Mouse (Mus musculus): ENCODE measurements around the gene Vezt. TPM values are rescaled to one million over a fixed set of nuclear protein-coding genes. Genes with fewer than 3 reads are reported as not detected.

The Vezt gene
- polyA plus RNA-seq, 1 experiment from 2014 or later = 70.2 TPM

GRCm38 (mm10) chr10:93916778-93917177 is 118.8 kb downstream of the Vezt start:
- ATAC-seq = no peak
- Histone ChIP-seq H3K27ac (ENCODE audit: low read depth, low read length) (no peak overlapping the region), H3K4me3 (ENCODE audit: low read depth, low read length) (no peak overlapping the region), H3K27me3 (replicated peaks; ENCODE audit: control insufficient read depth, insufficient read depth, low read length) (no peaks in the 10 kb centered on the region), H3K9me3 (replicated peaks; ENCODE audit: control insufficient read depth, low read length) (no peaks in the 10 kb centered on the region), H3K4me2 (ENCODE audit: low read length) (no peak overlapping the region), H3K9ac (ENCODE audit: low read length) (no peak overlapping the region), H3K4me1 (ENCODE audit: control insufficient read depth, insufficient read depth, low read length) (peaks cover 9% of the 10 kb centered on the region), H3K36me3 (ENCODE audit: control insufficient read depth, insufficient read depth, low read length) (no peaks in the 10 kb centered on the region)
- WGBS = 77% methylated on average over 2 of the region's 2 CpGs
- no peak for DNase-seq (ENCODE audit: low spot score)

GRCm38 (mm10) chr10:93915531-93916275 is 119.9 kb downstream of the Vezt start:
- Histone ChIP-seq H3K4me3 (ENCODE audit: low read depth, low read length) (no peak overlapping the region), H3K27me3 (replicated peaks; ENCODE audit: control insufficient read depth, insufficient read depth, low read length) (no peaks in the 10 kb centered on the region), H3K9ac (ENCODE audit: low read length) (no peak overlapping the region), H3K4me1 (ENCODE audit: control insufficient read depth, insufficient read depth, low read length) (peaks cover 9% of the 10 kb centered on the region), H3K9me3 (replicated peaks; ENCODE audit: control insufficient read depth, low read length) (no peaks in the 10 kb centered on the region), H3K4me2 (ENCODE audit: low read length) (peak overlapping the region; percentile 34), H3K27ac (ENCODE audit: low read depth, low read length) (no peak overlapping the region), H3K36me3 (ENCODE audit: control insufficient read depth, insufficient read depth, low read length) (no peaks in the 10 kb centered on the region)
- ATAC-seq (no peak), DNase-seq (ENCODE audit: low spot score) (peak; percentile 52)
- WGBS = 4% methylated on average over 11 of the region's 11 CpGs

- H3K27ac ChIP-seq (ENCODE audit: low read depth, low read length) = no peak overlapping the region
- no peak overlapping the region for H3K4me3 ChIP-seq (ENCODE audit: low read depth, low read length)
- H3K9me3 ChIP-seq (replicated peaks; ENCODE audit: control insufficient read depth, low read length) = no peaks in the 10 kb centered on the region
- DNase-seq (ENCODE audit: low spot score) (no peak), ATAC-seq (no peak)
- H3K4me1 ChIP-seq (ENCODE audit: control insufficient read depth, insufficient read depth, low read length) = peaks cover 9% of the 10 kb centered on the region
- no peaks in the 10 kb centered on the region for H3K36me3 ChIP-seq (ENCODE audit: control insufficient read depth, insufficient read depth, low read length)
- no peak overlapping the region for H3K4me2 ChIP-seq (ENCODE audit: low read length)
- H3K9ac ChIP-seq (ENCODE audit: low read length) = no peak overlapping the region
- 81% methylated on average over 5 of the region's 5 CpGs for WGBS
- H3K27me3 ChIP-seq (replicated peaks; ENCODE audit: control insufficient read depth, insufficient read depth, low read length) = no peaks in the 10 kb centered on the region
Observed at GRCm38 (mm10) chr10:93913525-93913924, 122.1 kb downstream of the Vezt start.

DNA sequence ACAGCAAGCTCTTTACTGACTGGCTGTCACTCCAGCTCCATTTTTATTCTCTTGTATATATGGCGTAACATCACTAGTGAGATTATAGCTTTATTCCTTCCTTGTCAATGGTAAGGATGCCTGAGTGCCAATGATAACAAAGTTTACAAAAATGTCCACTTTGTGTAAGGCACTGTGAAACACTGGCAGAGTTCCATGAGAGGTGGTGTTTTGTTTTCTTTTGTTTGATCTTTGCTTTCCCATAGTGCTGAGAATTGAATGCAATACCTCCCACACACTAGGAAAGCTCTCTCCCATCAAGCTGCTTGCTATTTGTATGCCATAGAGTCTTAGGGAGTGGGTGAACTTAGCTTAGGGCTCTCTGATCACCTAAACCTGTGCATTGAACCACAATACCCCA is 122.7 kb downstream of the Vezt start:
- peaks cover 9% of the 10 kb centered on the region for H3K4me1 ChIP-seq (ENCODE audit: control insufficient read depth, insufficient read depth, low read length)
- DNase-seq (ENCODE audit: low spot score) (no peak), ATAC-seq (no peak)
- H3K9me3 ChIP-seq (replicated peaks; ENCODE audit: control insufficient read depth, low read length) = no peaks in the 10 kb centered on the region
- no peak overlapping the region for H3K4me3 ChIP-seq (ENCODE audit: low read depth, low read length)
- no peak overlapping the region for H3K4me2 ChIP-seq (ENCODE audit: low read length)
- H3K27me3 ChIP-seq (replicated peaks; ENCODE audit: control insufficient read depth, insufficient read depth, low read length) = no peaks in the 10 kb centered on the region
- no peak overlapping the region for H3K27ac ChIP-seq (ENCODE audit: low read depth, low read length)
- H3K36me3 ChIP-seq (ENCODE audit: control insufficient read depth, insufficient read depth, low read length) = no peaks in the 10 kb centered on the region
- WGBS = 78% methylated on average over 1 of the region's 1 CpGs
- no peak overlapping the region for H3K9ac ChIP-seq (ENCODE audit: low read length)

- ATAC-seq = no peak
- H3K4me3 ChIP-seq (ENCODE audit: low read depth, low read length) = no peak overlapping the region
- no peak overlapping the region for H3K9ac ChIP-seq (ENCODE audit: low read length)
- H3K4me1 ChIP-seq (ENCODE audit: control insufficient read depth, insufficient read depth, low read length) = peaks cover 9% of the 10 kb centered on the region
- H3K36me3 ChIP-seq (ENCODE audit: control insufficient read depth, insufficient read depth, low read length) = no peaks in the 10 kb centered on the region
- H3K9me3 ChIP-seq (replicated peaks; ENCODE audit: control insufficient read depth, low read length) = no peaks in the 10 kb centered on the region
- no peak for DNase-seq (ENCODE audit: low spot score)
- no peak overlapping the region for H3K4me2 ChIP-seq (ENCODE audit: low read length)
- H3K27ac ChIP-seq (ENCODE audit: low read depth, low read length) = no peak overlapping the region
- no peaks in the 10 kb centered on the region for H3K27me3 ChIP-seq (replicated peaks; ENCODE audit: control insufficient read depth, insufficient read depth, low read length)
- whole genome bisulfite sequencing = 83% methylated on average over 5 of the region's 5 CpGs
Observed at GRCm38 (mm10) chr10:93912136-93912855, 123.3 kb downstream of the Vezt start.

GRCm38 (mm10) chr10:93911326-93911725 is 124.3 kb downstream of the Vezt start:
- no peak for DNase-seq (ENCODE audit: low spot score)
- no peak overlapping the region for H3K4me3 ChIP-seq (ENCODE audit: low read depth, low read length)
- 86% methylated on average over 5 of the region's 5 CpGs for WGBS
- no peak overlapping the region for H3K4me2 ChIP-seq (ENCODE audit: low read length)
- no peaks in the 10 kb centered on the region for H3K27me3 ChIP-seq (replicated peaks; ENCODE audit: control insufficient read depth, insufficient read depth, low read length)
- H3K4me1 ChIP-seq (ENCODE audit: control insufficient read depth, insufficient read depth, low read length) = peaks cover 9% of the 10 kb centered on the region
- H3K36me3 ChIP-seq (ENCODE audit: control insufficient read depth, insufficient read depth, low read length) = no peaks in the 10 kb centered on the region
- ATAC-seq = no peak
- no peak overlapping the region for H3K9ac ChIP-seq (ENCODE audit: low read length)
- H3K9me3 ChIP-seq (replicated peaks; ENCODE audit: control insufficient read depth, low read length) = no peaks in the 10 kb centered on the region
- H3K27ac ChIP-seq (ENCODE audit: low read depth, low read length) = no peak overlapping the region

GRCm38 (mm10) chr10:93909811-93910446 is 125.7 kb downstream of the Vezt start:
- no peaks in the 10 kb centered on the region for H3K36me3 ChIP-seq (ENCODE audit: control insufficient read depth, insufficient read depth, low read length)
- no peak overlapping the region for H3K4me2 ChIP-seq (ENCODE audit: low read length)
- H3K4me1 ChIP-seq (ENCODE audit: control insufficient read depth, insufficient read depth, low read length) = no peaks in the 10 kb centered on the region
- no peak overlapping the region for H3K4me3 ChIP-seq (ENCODE audit: low read depth, low read length)
- DNase-seq (ENCODE audit: low spot score) (no peak), ATAC-seq (no peak)
- no peak overlapping the region for H3K9ac ChIP-seq (ENCODE audit: low read length)
- H3K27ac ChIP-seq (ENCODE audit: low read depth, low read length) = no peak overlapping the region
- H3K9me3 ChIP-seq (replicated peaks; ENCODE audit: control insufficient read depth, low read length) = no peaks in the 10 kb centered on the region
- WGBS = 90% methylated on average over 5 of the region's 5 CpGs
- no peaks in the 10 kb centered on the region for H3K27me3 ChIP-seq (replicated peaks; ENCODE audit: control insufficient read depth, insufficient read depth, low read length)

DNA sequence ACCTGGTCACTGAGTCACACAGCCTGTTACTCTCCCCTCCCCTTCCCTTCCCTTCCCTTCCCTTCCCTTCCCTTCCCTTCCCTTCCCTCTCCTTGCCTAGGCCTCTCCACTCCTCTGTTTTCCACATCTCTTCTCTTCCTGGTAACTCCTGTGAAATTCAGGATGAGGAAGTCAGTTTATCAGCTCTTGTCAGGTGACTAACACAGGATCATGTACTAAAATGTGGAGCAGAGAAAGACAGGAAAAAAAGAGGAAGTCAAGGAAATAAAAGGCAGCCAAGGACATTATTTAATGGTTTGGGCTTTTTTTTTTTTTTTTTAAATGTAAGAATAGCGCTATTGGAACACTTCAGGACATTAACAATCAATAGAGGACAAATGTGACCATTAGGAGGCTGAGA is 126.6 kb downstream of the Vezt start:
- no peak for DNase-seq (ENCODE audit: low spot score)
- no peak for ATAC-seq
- no peak overlapping the region for H3K4me2 ChIP-seq (ENCODE audit: low read length)

GRCm38 (mm10) chr10:93908540-93908939 is 127.1 kb downstream of the Vezt start:
- H3K9ac ChIP-seq (ENCODE audit: low read length) = no peak overlapping the region
- no peak overlapping the region for H3K27ac ChIP-seq (ENCODE audit: low read depth, low read length)
- ATAC-seq = no peak
- no peaks in the 10 kb centered on the region for H3K36me3 ChIP-seq (ENCODE audit: control insufficient read depth, insufficient read depth, low read length)
- no peak overlapping the region for H3K4me3 ChIP-seq (ENCODE audit: low read depth, low read length)
- H3K4me1 ChIP-seq (ENCODE audit: control insufficient read depth, insufficient read depth, low read length) = no peaks in the 10 kb centered on the region
- H3K4me2 ChIP-seq (ENCODE audit: low read length) = no peak overlapping the region
- H3K27me3 ChIP-seq (replicated peaks; ENCODE audit: control insufficient read depth, insufficient read depth, low read length) = no peaks in the 10 kb centered on the region
- WGBS = 97% methylated on average over 7 of the region's 7 CpGs
- DNase-seq (ENCODE audit: low spot score) = no peak
- no peaks in the 10 kb centered on the region for H3K9me3 ChIP-seq (replicated peaks; ENCODE audit: control insufficient read depth, low read length)

More for the DNA sequence above, 126.6 kb downstream of the Vezt start:
- Histone ChIP-seq H3K9me3 (replicated peaks; ENCODE audit: control insufficient read depth, low read length) (no peaks in the 10 kb centered on the region), H3K27me3 (replicated peaks; ENCODE audit: control insufficient read depth, insufficient read depth, low read length) (no peaks in the 10 kb centered on the region), H3K36me3 (ENCODE audit: control insufficient read depth, insufficient read depth, low read length) (no peaks in the 10 kb centered on the region), H3K9ac (ENCODE audit: low read length) (no peak overlapping the region), H3K4me3 (ENCODE audit: low read depth, low read length) (no peak overlapping the region), H3K4me1 (ENCODE audit: control insufficient read depth, insufficient read depth, low read length) (no peaks in the 10 kb centered on the region), H3K27ac (ENCODE audit: low read depth, low read length) (no peak overlapping the region)
- WGBS = 100% methylated on average over 1 of the region's 1 CpGs
